Mouse (Mus musculus) kidney, adult 2 months (tissue): ENCODE measurements around the gene Serpinb1b. TPM values are rescaled to one million over a fixed set of nuclear protein-coding genes. Genes with fewer than 3 reads are reported as not detected.

Source experiments
- DNase-seq: peaks from one replicate; pipeline ENCODE4 v3.0.0; 2021
- H3K27ac ChIP-seq: fragments of 200-500 bp; 2 replicates; pipeline ENCODE4 v1.5.1; 2012; ENCODE audit warnings: low read depth, low read length, control low read depth, inconsistent platforms; ENCODE audit not compliant: insufficient read depth
- H3K27me3 ChIP-seq: fragments of 200-500 bp; replicated peaks from 2 replicates; pipeline ENCODE4 v1.6.1; 2012; ENCODE audit warnings: mild to moderate bottlenecking, moderate library complexity, low read length, inconsistent platforms; ENCODE audit not compliant: control insufficient read depth, insufficient read depth
- H3K36me3 ChIP-seq: fragments of 200-500 bp; 2 replicates; pipeline ENCODE4 v1.6.1; 2012; ENCODE audit warnings: mild to moderate bottlenecking, moderate library complexity, low read length, inconsistent platforms; ENCODE audit not compliant: control insufficient read depth, insufficient read depth
- H3K4me1 ChIP-seq: fragments of 200-500 bp; 2 replicates; pipeline ENCODE4 v1.6.1; 2011; ENCODE audit warnings: low read length; ENCODE audit not compliant: control insufficient read depth, insufficient read depth
- H3K4me3 ChIP-seq: fragments of 200-500 bp; 2 replicates; pipeline ENCODE4 v1.5.1; 2011; ENCODE audit warnings: mild to moderate bottlenecking, low read depth, low read length, control low read depth; ENCODE audit not compliant: insufficient read depth
- CTCF ChIP-seq: fragments of 200-500 bp; conservative IDR thresholded peaks from 2 replicates; pipeline ENCODE4 v1.5.1; 2011; ENCODE audit warnings: low read depth, mild to moderate bottlenecking, control low read depth, low read length, moderate library complexity, mixed read lengths; ENCODE audit not compliant: insufficient read depth, insufficient read length
- POLR2A ChIP-seq: fragments of 200-500 bp; IDR thresholded peaks from one replicate; pipeline ENCODE4 v1.6.1; 2011; ENCODE audit warnings: low read depth, low read length, control low read depth
- WGBS: fragments of 180-500 bp; shearing (Covaris S2); methylation state at CpG from one replicate; pipeline ENCODE4 v1.1.7; 2018; 5-methylcytosine and 5-hydroxymethylcytosine counted together
- polyA plus RNA-seq: library from polyadenylated mRNA; depleted of rRNA; stranded (reverse); fragments of >200 nt; gene quantifications from 2 replicates; pipeline ENCODE4 v1.2.3, GENCODE M21; 2012

The Serpinb1b gene
- polyA plus RNA-seq, 1 experiment = not detected

DNA sequence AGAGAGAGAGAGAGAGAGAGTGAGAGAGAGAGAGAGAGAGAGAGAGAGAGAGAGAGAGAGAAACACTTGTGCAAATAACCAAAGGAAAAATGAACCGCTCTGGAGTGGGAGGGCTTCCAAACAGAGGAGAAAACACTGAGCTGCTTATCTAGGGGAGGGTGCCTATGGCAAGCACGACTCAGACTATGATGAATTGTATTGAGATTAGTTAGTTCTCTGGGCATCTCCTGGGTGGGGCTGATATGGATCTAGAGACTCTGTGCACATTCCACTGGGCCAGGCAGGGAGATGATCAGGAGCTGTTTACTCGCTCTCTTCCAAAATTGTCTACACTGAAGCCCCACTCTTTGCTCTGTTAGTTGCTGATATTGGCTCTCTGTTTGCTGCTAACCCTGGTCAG is 26.7 kb upstream of the Serpinb1b start:
- Histone ChIP-seq H3K36me3 (no peaks in the 10 kb centered on the region), H3K4me3 (no peak overlapping the region), H3K27me3 (no peaks in the 10 kb centered on the region), H3K4me1 (no peaks in the 10 kb centered on the region), H3K27ac (no peak overlapping the region)
- 67% methylated on average over 3 of the region's 3 CpGs for WGBS
- TF ChIP-seq POLR2A (no peak), CTCF (no peak)
- no peak for DNase-seq

DNA sequence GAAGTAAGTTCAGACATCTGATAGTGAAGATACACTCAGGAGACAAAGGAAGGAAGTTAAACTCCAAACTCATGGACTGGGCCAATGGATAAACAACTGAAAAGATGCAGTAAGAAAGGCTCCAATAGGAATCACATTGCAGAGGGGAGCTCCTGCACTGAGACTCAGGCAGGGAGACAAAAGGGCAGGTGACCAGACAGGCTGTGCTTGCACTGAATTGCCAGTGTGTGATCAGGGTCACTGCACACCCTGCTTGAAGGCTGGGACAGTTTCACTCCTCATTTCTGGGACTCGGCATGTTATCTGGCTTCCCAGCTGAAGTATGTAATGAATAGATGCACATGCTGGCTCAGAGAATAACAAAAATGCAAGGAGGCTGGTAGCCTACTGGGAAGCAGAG is 15.3 kb upstream of the Serpinb1b start:
- H3K36me3 ChIP-seq = no peaks in the 10 kb centered on the region
- 32% methylated on average over 1 of the region's 1 CpGs for WGBS
- H3K4me3 ChIP-seq = no peak overlapping the region
- H3K27me3 ChIP-seq = no peaks in the 10 kb centered on the region
- no peak for TF ChIP-seq CTCF
- no peak for TF ChIP-seq POLR2A
- peak; percentile 10 for DNase-seq
- H3K27ac ChIP-seq = no peak overlapping the region
- no peaks in the 10 kb centered on the region for H3K4me1 ChIP-seq

DNA sequence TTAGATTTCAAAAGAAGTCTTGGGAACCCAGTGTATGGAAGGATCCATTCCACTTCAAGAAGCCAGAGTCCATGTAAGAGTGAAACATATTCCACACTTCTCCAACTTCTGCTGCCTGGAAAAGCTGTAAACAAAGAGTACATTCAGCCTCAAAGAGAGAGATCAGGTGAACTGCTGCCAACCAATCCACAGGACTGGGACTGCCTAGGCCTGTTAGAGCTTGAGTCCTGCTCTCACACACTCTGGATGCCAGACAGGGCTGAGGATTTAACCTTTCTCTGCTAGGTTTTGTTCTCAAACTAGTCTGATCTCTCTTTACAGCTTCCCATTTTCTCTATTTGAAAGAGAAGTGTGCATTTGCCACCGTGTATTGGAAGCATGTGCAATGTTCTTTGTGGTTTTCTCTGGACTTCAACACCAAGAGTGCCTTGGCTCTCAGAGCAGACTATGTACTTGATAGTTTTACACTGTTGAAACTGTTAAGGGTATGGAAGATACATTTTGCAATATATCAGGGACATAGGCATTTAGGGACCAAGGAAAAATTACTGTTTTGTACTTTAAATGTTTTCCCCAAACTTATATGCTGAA is 10.9 kb upstream of the Serpinb1b start:
- no peak for DNase-seq
- 71% methylated on average over 1 of the region's 1 CpGs for WGBS
- no peak for TF ChIP-seq POLR2A
- TF ChIP-seq CTCF = no peak

DNA sequence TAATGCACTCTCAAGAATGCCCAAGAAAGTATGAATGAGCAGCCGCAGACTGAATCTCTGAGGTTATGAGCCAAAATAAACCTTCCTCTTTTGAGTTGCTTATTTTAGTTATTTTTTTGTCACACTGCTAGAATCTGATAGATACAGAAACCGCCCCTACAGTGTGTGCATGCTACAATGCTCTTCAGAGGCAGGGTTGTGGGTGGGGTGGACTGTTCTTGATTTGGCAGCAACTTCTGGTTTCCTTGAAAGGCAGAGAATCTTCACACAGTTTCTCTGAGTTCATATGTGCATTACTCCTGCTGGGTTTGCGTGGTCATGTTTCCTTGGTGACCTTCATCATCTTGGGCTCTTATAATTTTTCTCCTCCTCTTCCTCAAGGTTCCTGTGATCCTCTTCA is 10.2 kb upstream of the Serpinb1b start:
- Histone ChIP-seq H3K27ac (no peak overlapping the region), H3K36me3 (no peaks in the 10 kb centered on the region), H3K4me3 (no peak overlapping the region), H3K27me3 (no peaks in the 10 kb centered on the region), H3K4me1 (no peaks in the 10 kb centered on the region)
- TF ChIP-seq POLR2A (no peak), CTCF (no peak)
- 78% methylated on average over 3 of the region's 3 CpGs for WGBS
- DNase-seq = no peak

More for the DNA sequence above, 10.9 kb upstream of the Serpinb1b start:
- Histone ChIP-seq H3K36me3 (no peaks in the 10 kb centered on the region), H3K27me3 (no peaks in the 10 kb centered on the region), H3K27ac (no peak overlapping the region), H3K4me3 (no peak overlapping the region), H3K4me1 (no peaks in the 10 kb centered on the region)

DNA sequence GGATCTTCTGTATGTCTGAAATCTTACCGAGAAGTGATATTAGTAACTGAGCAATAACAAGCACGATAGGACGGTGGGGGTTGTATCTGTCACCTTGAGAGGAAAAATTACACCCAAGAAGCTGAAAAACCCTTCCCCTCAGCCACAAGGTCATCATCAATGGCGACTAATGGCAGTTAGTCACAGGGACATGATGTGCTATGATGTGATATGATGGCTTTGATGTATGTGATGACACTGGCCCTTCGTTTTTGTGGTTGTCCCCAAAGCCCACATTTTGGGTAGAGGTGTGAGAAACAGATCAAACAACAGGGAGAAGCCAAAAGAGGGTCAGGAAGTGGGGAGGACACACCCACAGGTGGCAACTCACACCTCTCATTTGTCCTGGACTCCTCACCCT is 6.6 kb upstream of the Serpinb1b start:
- DNase-seq = no peak
- Histone ChIP-seq H3K27ac (no peak overlapping the region), H3K27me3 (no peaks in the 10 kb centered on the region), H3K4me3 (no peak overlapping the region), H3K4me1 (no peaks in the 10 kb centered on the region), H3K36me3 (no peaks in the 10 kb centered on the region)
- no peak for TF ChIP-seq POLR2A
- TF ChIP-seq CTCF = no peak
- 79% methylated on average over 5 of the region's 5 CpGs for WGBS

DNA sequence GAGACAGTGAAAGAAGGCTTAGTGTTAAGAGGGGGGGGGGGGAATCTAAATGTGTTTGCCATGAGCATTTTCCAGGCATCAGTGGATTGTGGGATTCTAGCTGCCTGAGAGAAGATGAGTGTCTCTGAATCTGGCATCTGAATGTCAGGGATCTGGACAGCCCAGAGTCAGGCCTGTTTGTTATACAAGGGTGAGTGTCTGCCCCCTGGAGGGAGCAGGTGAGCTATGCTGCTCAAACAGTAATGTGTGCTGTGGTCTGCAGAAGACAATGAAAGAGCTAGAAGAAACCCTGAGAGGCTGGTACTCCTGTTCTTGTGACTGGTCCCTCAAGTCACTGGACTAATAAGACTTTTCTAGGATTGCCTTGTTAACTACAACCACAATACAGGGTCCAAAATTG is 4.3 kb upstream of the Serpinb1b start:
- TF ChIP-seq CTCF (peak; percentile 78), POLR2A (no peak)
- peak; percentile 61 for DNase-seq

DNA sequence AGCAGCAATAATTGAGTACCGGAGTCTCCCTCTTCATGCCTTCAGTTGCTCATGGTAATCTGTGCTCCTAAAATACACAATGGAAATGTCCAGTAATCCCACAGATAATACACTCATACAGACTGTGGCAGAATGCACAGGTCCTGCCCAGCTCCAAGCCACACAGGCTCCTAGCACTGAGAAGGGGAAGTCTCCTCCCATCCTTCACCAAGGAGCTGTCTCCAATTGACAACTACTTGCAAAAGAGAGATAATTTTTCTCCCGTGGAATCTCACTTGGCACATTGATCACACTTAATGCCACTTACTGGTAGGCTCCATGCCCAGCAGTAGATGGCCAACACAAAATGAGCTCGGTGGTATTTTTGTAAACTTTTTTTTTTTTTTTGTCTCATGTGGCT is 2.1 kb upstream of the Serpinb1b start:
- no peaks in the 10 kb centered on the region for H3K36me3 ChIP-seq
- no peaks in the 10 kb centered on the region for H3K4me1 ChIP-seq
- no peaks in the 10 kb centered on the region for H3K27me3 ChIP-seq
- H3K27ac ChIP-seq = no peak overlapping the region
- WGBS = 50% methylated on average over 3 of the region's 3 CpGs
- no peak overlapping the region for H3K4me3 ChIP-seq
- DNase-seq = no peak
- no peak for TF ChIP-seq CTCF
- no peak for TF ChIP-seq POLR2A

More for the DNA sequence above, 4.3 kb upstream of the Serpinb1b start:
- Histone ChIP-seq H3K27ac (no peak overlapping the region), H3K4me3 (no peak overlapping the region), H3K4me1 (no peaks in the 10 kb centered on the region), H3K36me3 (no peaks in the 10 kb centered on the region), H3K27me3 (no peaks in the 10 kb centered on the region)
